Mouse (Mus musculus): ENCODE data around the gene Ereg.

Gene Ereg

DNA sequence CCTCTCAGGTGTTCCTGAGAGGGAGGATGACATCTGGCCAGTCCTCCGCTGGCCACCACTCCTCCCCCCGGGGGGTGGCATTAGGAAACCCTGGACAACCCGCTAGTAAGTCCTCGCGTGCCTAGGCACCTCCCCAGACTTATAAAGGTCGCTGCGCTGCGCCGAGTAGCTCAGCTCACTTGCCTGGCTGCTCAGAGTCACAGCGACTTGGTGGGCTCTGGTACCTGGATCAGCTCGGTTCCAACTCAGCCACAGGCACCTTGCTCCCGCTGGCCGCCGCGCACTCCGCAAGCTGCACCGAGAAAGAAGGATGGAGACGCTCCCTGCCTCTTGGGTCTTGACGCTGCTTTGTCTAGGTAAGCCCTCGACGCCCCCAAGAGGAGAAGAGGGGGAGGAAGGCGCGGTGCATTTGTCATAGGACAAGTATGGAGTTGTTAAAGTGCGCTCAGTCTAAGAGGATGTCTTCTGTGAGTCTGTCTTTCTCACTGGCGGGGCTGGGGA, at the start of gene Ereg:
Gene Ereg, plus strand, starts transcription at position 173 of the 501 bp plus-strand sequence.
- no peak for DNase-seq

DNA sequence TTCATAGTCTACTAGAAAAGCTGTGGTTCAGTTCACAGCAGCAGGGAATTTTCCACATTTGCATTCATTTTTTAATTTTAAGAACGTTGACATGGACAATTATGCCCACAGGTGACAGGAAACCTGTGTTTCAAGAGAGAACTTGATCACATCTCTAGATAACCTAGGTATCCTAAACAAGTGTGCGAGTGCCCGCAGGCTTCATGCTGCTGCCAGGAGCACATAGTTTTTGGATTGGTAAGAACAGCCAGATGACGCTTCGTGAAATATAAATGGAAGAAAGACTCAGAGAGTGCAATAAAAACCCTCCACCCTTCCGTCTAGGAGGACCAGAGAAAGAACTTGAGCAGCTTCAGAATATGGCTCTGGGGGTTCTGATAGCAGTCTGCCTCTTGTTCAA, 47.3 kb upstream of the Ereg start, which contains the start of gene Epgn:
Gene Epgn, plus strand, starts transcription at position 301 of the 400 bp plus-strand sequence.
- no peak for DNase-seq

DNA sequence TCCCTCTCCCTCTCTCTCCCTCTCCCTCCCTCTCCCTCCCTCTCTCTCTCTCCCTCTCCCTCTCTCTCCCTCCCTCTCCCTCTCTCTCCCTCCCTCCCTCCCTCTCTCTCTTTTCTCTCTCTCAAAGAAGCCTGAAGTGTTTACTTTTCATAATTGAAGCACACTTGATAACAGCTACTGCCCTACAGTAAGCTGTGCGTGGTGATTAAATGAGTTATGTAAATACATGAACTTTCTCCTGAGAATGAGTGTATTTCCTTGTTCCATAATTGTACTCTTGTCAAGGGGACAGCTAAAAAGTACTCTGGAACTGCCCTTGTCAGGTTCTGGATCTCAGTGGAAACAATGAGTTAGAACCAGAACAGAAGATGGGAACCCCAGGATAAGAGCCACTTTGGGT, 46.6 kb upstream of the Ereg start:
- DNase-seq = no peak

DNA sequence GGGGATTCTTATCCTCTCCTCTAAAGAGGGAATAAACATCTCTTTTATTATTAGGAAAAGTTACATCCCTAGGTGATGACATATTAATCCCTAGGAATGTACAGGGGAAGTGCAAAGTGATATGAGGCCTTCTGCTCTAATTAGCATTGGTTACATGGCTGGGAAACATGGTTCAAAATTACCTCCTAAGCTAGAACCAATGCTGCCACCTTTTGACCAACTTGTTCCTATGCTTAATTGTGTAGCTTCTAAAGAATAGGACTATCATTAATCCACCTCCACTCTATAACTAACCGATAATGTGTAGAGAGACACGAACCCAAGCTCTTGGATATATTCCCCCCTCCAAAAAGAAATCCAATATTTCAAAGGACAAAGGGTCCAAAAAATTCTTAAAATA, 43.8 kb upstream of the Ereg start:
- no peak for DNase-seq

DNA sequence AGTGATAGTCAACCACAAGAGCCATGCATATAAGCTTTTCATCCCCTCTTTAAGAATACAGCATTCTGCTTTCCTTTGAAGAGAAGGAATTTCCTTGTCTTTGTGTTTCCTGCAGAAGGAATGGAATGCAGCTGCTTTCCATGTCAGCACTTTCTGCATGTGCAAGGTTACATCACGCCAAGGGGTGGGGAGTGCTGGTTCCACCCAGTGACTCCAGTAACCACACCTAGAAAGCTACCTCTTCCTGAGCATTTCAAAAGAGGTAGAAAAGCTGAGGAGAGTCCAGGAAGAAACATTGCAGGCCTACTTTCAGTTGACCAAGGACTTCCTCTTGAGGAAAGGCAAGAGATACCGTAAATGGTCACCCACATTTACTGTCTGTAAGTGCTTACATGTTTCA, 39.1 kb upstream of the Ereg start:
- DNase-seq = no peak

DNA sequence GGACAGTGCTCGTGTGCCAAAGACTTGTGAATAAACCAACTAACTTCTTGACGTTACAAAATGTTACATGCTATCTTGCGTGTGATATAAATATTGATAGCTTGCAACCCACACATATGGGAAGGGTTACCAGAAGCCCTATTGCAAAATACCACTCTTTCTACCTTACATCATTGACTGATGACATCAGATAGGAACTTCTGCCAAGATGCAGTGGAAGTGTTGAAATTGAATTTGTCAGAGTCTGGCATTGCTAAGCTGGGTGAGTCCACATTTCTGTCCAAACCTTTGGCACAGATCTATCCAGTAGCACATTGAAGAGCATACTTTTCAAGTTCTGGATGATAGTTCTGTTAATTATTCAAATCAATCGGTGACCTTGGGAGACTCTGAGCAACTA, 37.8 kb upstream of the Ereg start:
- no peak for DNase-seq

DNA sequence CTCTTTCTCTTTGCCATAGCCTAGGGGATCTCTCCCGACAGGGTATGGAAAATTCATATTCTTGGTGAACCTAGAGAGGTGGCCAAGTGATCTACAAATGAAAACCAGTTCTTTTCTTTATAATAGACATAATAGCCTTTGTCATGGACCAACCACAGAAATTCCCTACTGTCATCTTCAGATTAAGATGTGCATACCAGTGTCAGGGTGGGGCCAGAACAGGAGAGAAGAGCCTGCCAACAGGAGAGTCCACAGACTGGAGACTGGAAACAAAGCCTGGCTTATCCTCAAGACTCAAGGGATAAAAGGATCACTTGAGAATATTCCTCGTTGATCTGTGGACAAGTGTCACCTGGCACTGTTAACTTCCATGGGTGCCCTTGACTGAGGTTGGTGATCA, 36.7 kb upstream of the Ereg start:
- no peak for DNase-seq

DNA sequence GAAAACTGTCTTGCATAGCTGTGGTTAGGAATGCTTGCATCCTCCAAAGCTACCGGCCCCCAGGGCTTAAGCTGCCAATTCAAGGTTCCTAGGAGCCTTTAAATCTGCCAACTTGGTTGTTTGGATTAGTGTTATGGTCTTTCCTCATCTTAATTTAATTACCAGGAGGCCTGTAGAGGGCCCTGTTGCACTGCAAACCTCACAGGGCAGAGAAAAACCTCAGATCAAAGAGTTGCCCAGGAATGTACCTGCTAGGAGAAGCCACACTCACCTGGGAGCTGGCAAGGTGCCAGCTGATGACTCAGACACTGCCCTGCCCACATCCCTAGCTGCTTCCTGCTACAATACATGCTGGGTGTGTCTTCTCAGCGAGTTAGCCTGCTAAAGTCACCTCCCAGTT, 35.9 kb upstream of the Ereg start:
- no peak for DNase-seq

DNA sequence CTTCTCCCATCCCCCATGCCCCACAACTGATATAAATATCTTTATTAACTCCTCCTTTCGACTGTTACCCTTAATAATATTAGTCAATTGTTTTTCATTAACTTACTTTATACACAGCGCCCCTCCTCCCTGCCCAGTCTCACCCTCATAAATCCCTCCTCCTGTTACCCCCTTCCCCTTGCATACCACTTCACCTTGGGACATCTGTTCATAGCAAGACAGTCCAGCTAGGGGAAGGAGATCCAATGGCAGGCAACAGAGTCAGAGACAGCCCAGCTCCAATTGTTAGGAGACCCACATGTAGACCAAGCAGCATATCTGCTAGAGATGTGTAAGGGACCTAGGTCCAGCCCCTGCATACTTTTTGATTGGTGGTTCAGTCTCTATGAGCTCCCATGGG, 35.5 kb upstream of the Ereg start:
- no peak for DNase-seq

DNA sequence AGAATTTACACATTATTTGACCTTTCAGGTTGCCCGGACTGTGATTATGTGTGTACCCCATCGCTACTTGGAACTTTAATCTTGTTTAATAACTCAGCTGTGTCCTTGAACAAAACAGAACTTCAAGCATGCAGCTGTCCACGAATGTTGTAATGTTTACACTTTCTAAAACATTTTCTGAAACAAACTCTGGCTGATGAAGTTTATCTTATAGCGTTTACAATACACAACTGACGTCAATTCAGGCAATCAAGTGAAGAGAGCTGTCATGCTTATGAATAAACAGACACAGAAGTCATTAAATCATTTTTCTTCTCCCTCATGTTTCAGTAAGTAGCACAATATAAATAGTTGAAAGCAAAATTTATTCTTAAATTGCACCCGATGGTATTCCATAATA, 26.4 kb upstream of the Ereg start:
- DNase-seq = no peak

DNA sequence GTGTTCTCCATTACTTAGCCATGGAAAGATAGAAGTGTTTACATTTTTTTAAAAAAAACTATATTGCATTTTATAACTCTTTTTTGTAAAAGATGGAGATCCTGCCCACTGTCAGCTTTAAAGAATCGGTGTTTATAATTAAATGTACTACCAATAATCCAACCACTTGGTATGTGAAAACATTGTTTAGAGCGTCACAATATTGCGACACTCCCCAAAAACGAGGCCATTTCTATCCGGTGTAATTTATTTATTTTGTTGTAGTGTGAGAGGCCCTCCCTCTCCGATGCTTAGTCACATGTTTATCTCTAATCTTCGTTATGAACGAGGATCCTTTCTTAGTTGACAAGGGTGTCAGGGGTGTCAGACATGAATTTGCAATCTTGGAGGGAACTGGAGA, 26.0 kb upstream of the Ereg start:
- DNase-seq = no peak

DNA sequence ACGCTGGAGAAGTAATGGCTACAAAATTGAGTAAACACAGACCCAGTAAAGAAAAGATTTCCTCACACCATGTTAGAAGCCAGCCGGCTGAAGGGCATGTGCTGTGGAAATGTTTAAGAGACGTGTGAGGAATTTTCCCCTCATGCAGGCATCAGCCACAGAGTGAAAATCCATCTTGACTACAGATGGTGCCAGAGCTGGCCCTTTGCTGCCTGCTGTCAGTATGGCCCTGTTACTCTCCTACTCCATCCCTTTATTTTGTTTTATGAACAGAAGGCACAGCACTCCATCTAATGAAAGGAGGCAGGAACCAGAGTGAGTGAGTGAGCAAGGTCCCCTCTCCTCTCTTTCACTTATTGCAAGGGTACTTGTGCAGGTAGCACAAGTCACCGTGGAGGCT, 2.1 kb upstream of the Ereg start:
- DNase-seq = no peak

DNA sequence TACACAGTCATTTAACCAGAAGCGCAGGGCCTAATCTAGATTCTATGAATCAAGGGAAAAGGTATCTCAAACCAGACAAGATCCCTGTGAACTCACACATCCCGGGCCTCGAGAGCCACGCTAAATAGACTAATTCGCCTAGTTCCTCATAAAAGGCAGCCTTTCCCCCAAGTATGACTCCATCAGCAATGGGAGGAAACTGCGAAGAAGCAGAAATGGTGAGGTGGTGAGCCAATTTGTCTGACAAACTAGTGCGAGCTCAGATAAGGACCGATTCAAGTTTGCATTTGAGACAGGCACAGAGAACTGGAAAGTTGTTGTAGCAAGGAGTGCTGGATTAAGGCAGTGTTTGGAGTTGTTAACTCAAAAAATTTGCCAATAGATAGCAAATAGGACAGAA, 796 bp upstream of the Ereg start:
- DNase-seq = no peak

DNA sequence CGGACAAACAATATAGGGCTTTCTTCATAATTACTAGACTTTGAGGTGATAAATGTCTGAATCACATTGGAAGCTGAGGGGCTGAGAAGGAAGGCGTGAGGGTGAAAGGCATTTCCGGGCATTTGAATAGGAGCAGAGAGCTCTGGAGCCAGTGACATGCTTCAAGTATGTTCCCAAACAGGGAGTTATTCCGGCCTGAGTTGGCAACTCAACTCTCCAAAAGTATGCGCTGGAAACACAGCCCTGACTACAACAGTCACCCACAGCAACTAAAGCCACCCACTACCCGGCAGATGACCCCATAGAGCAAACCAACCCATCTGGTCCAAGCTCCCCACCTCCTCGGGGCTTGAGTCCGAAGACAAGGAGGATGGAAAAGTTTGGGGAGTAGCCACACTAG, 396 bp upstream of the Ereg start:
- no peak for DNase-seq

DNA sequence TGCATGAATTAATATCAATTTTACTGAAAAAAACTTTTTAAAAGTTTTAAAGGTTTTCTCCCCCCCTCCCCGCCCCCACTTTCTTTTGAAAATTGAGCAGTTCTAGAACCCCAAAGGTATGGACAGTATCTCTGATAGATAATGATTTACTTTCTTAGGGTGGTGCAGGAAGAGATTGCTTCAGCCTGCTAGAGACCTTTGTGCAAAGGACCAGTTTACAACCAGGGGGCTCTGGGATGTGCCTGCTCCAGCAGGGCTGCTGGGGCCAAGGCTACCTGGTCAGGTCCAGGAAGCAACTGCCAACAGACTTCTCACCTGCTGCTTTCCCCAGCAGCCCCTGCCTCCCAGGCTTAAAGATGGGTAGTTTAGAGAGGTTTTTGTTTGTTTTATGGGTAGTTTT, 599 bp downstream of the Ereg start:
- DNase-seq = no peak

DNA sequence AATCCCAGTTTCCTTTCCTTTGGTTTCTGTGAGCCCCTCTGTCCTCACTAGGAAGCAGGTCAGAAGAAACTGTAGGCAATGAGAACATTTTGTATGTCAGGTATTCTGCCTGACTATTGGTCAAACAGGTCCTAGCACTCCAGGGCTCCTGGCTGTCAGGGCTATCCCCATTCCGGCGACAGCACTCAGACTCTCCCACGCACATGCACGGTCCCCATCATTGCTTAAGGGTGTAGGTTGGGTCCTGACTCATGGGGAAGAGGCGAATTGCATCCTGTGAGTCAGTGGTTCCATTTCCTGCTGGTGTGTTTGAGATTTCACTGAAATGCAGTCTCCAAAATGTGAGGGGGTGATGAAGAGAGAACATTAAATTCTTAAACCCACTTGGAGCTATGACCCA, 8.6 kb downstream of the Ereg start:
- DNase-seq = no peak

DNA sequence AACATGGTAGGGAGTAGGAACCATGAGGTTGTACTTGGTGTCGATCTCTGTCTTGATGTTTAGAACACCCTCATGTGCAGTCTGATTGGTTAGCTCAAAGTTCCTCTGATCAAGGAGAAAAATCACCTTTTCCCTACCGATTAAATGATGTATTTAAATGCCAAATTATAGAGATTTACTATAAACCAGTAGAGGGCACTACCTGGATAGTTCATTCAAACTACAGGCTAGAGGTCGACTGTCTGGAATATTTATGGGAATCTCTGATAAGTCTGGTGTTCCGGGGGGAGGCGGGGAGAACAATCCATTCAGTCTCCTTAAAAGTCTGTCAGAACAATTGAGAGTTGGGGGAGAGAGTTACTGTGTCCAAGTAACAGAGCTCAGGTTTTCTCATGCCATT, 10.9 kb downstream of the Ereg start:
- DNase-seq = no peak

DNA sequence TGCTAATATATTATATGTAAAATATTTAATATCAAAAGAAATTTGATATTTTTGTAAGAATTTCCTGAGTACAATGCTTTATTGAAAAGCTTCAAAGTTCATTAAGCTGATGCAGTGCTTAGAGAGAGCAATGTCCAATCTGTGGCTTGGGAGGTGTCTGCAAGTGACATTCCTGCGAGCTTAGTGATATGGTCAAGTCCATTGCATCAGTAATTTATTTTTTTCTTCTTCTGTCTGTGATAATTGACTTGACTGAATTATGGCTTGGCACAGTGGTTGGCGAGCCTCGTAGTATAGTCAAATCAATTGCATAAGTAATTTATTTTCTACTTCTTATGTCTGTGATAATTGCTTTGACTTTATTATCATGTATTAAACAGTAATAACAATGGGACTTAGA, 15.9 kb downstream of the Ereg start:
- DNase-seq = no peak

DNA sequence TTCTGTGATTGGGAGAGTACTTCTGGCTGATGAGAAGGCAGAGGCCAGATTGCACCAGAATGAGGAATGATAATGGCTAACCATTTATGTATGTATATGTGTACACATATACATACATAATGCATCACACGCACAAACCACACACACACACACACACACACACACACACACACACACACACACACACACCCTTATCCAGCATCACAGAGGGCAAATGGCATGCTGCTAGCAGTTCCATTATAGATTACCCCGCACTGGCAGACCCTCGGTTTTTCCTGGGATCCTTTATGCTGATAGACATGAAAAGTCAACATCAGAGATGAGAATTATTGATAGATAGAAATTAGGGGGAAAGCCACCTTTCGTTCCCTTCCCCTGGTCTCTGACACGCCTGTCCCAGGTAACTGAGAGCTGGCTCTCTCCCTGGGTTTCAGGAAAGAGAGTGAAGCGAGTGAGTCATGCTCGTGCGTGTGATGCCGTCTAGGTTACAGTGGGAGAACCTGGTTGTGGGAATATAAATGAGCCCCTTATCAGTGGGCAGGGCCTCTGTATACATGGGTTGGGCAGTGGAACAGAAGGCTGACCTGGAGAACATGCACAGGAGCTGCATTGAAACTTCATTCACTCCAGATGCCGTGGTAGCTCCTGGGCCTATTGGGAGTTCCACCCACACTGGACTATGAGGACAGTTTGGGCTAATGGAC, 23.6 kb downstream of the Ereg start:
- no peak for DNase-seq

DNA sequence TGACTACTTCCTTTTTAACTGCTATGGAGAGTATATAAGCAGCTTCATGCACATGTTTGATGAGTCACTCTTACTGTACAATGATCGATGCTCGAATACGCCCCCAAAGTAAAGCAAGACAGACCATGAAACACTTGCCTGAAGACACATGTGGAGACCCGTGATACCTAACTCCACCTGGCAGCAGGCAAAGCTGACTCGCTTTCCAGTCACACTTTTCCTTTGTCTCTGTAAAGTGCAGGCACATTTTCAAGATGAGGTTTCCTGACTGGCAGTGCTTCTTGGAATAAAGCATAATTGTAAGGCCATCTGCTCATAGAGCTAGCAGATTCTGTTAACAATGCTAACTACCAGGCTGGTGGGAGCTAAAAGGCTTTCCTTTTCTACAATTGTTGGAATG, 27.3 kb downstream of the Ereg start:
- no peak for DNase-seq

DNA sequence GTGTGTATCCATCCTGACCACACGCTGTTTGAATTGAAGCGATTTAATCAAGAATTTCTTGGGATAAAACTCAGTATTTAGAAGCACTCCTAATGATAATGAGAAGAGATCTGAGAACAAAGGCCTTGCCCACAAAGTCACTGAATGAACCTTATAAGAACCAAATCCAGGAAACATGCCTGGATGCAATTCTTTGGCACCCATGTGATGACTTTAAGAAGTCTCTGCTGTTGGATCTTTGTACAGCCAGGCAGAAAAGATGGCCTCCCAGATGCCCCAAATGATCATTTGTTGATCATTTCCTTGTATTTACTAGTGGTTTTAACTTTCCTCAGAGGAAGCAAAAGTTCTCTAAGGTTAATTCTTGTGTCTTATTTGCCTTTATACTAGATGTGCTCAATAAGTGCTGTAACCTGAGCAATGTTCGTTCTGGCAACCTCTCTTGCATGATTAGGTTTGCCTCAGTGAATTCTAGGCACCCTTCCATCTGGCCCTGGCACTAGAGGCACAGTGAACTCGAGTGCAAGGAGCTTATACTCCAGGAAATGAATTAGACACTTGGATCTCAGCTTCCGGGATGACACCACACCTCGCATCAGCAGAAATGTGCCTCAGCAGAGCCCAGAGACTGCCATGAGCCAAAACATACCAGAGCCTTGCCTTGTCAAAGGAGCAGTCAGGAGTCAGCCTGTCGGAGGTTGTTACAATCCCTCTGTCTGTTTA, 29.7 kb downstream of the Ereg start:
- no peak for DNase-seq

DNA sequence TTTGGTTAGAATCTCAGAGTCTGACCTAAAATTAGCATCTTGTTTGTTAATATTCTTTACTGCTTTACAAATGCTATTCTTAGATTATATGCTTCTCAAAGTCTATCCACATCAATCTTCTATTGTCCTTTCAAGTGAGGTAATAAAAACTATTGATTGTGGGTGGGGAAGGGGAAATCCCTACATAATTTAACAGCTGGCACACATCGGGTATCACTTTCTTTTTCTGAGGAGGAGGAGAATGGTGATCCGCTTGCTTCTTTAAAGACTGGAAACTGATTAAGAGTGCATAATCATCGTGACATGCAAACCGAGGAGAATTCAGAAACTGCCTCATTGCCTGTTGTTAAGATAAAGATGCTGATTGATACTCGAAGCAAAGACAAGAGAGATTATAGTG, 31.8 kb downstream of the Ereg start:
- DNase-seq = no peak

DNA sequence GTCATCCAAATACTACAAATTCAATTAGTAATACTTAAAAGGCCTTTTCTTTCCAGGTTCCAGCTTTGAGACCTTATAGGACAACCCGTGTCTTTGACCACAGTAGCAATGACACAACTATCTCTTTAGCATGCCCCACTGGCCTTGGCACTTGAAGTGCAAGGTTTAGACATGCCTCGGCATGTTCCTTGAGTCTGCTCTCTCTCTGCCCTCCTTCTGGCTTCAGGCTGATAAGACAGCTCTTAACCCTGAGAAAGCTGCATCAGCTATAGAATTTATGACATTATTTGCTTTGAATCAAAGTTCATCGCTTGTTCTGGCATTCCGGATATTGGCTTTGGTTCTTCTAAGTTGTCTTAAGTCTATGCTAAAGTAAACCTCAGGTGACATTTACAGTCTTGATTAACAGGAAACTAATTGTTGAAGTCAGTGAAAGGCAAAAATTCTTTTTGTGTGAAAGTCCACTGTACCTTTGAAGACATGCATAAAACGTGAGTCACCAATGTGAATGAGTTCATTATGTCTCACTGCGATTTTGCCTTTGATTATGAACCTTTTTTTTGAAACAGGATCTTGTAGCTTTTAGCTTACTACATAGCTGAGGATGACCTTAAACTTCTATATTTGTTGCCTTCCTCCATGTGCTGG, 35.7 kb downstream of the Ereg start:
- DNase-seq = no peak

DNA sequence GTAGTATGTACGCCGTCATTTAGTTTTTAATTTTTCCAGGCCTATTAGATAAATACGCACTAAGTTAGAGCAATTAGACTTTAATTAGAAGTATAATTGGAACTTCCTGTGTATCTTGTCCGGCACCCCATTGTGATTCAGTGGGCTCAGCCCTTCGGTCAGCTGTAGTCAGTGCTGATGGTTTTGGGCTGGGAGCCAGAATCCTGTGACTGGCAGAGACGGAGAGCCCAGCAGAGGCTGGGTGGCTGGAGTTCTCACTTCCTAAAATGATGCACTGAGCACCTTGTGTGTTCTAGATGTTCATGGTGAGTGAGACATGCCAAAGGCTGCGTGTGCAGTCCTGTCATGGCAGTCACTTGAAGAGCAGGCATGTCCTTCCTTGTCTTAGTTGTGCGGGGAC, 36.6 kb downstream of the Ereg start:
- no peak for DNase-seq
